Mouse (Mus musculus): Measurements from ENCODE around the gene Dennd1a.

- TF ChIP-seq POLR2A (IDR thresholded peaks at IDR 0.05; ENCODE audit: borderline replicate concordance, extremely low read depth, low read depth, low read length), result no peak
- TF ChIP-seq CTCF (IDR thresholded peaks at IDR 0.05; ENCODE audit: insufficient read depth, low read length), result no peak
These were observed 436.6 kb downstream of the Dennd1a start for GRCm38 (mm10) chr2:37850626-37851025.
